Mouse (Mus musculus) mouse trophoblast stem cell (cell line): ENCODE measurements around the gene Scgb1b27.
"Not testable (repeated sequence)": the region's sequence is repeated elsewhere in the genome, so short reads cannot be mapped to it uniquely, and the experiment has no call there.

Source experiments
- in situ Hi-C, 2 experiments: fragments of 300-500 bp; cut with MseI, MboI; formaldehyde crosslinking; loops; 2 replicates in 1 of 2; 3 replicates in 1 of 2; pipeline ENCODE4 v1.15.1; 2025

The Scgb1b27 gene

GRCm38 (mm10) chr7:34021183-34021582 is at the start of gene Scgb1b27:
Gene Scgb1b27, plus strand, starts transcription at chr7:34021483.
- in situ Hi-C loops: not testable (repeated sequence)

- in situ Hi-C loops: not testable (repeated sequence)
Measured at GRCm38 (mm10) chr7:33982281-33982680, 39.0 kb upstream of the Scgb1b27 start.

GRCm38 (mm10) chr7:34013842-34014241 is 7.4 kb upstream of the Scgb1b27 start, which contains the start of gene Scgb2b27:
Gene Scgb2b27, minus strand, starts transcription at chr7:34013942.
- in situ Hi-C loops: no loop called here

- in situ Hi-C loops: no loop called here
Measured at GRCm38 (mm10) chr7:34025641-34026040, 4.4 kb downstream of the Scgb1b27 start.

- in situ Hi-C loops: not testable (repeated sequence)
Measured at GRCm38 (mm10) chr7:34027202-34027601, 5.9 kb downstream of the Scgb1b27 start.

- in situ Hi-C loops: no loop called here
Measured at GRCm38 (mm10) chr7:34030026-34030425, 8.7 kb downstream of the Scgb1b27 start.

- in situ Hi-C loops: not testable (repeated sequence)
Measured at GRCm38 (mm10) chr7:34034579-34034978, 13.3 kb downstream of the Scgb1b27 start.

GRCm38 (mm10) chr7:34036076-34036815 is 15.0 kb downstream of the Scgb1b27 start:
- in situ Hi-C loops: not testable (repeated sequence)

GRCm38 (mm10) chr7:34068132-34068531 is 46.8 kb downstream of the Scgb1b27 start:
- in situ Hi-C loops: not testable (repeated sequence)
